Mouse (Mus musculus) liver, adult 2 months (tissue): ENCODE measurements around the gene Pax8. TPM values are rescaled to one million over a fixed set of nuclear protein-coding genes. Genes with fewer than 3 reads are reported as not detected.

Source experiments
- DNase-seq: peaks from one replicate; pipeline ENCODE4 v3.0.0-alpha.2; 2011; ENCODE audit warnings: low read depth, low spot score; ENCODE audit errors: extremely low read depth
- H3K27ac ChIP-seq: fragments of 200-500 bp; replicated peaks from 2 replicates; pipeline ENCODE4 v1.5.1; 2012; ENCODE audit warnings: low read depth, mild to moderate bottlenecking, control low read depth, inconsistent platforms, low read length; ENCODE audit not compliant: insufficient read depth
- H3K27me3 ChIP-seq: fragments of 200-500 bp; 2 replicates; pipeline ENCODE4 v1.6.1; 2012; ENCODE audit warnings: mild to moderate bottlenecking, moderate library complexity, low read length, inconsistent platforms; ENCODE audit not compliant: control insufficient read depth, insufficient read depth
- H3K36me3 ChIP-seq: fragments of 200-500 bp; 2 replicates; pipeline ENCODE4 v1.6.1; 2012; ENCODE audit warnings: low read length, inconsistent platforms; ENCODE audit not compliant: control insufficient read depth, insufficient read depth
- H3K4me1 ChIP-seq: fragments of 200-500 bp; 2 replicates; pipeline ENCODE4 v1.6.1; 2011; ENCODE audit warnings: low read length; ENCODE audit not compliant: control insufficient read depth, insufficient read depth
- H3K4me3 ChIP-seq: fragments of 200-500 bp; 2 replicates; pipeline ENCODE4 v1.5.1; 2011; ENCODE audit warnings: low read depth, mild to moderate bottlenecking, control low read depth, low read length, moderate library complexity; ENCODE audit not compliant: insufficient read depth
- H3K79me2 ChIP-seq: fragments of 200-500 bp; 2 replicates; pipeline ENCODE4 v1.6.1; 2012; ENCODE audit warnings: inconsistent platforms, mild to moderate bottlenecking, low read length, moderate library complexity; ENCODE audit not compliant: control insufficient read depth, insufficient read depth
- H3K9ac ChIP-seq: fragments of 200-500 bp; 2 replicates; pipeline ENCODE4 v1.6.1; 2012; ENCODE audit warnings: low read depth, mild to moderate bottlenecking, control low read depth, inconsistent platforms, low read length
- CTCF ChIP-seq: fragments of 200-500 bp; IDR thresholded peaks from 2 replicates; pipeline ENCODE4 v1.5.1; 2011; ENCODE audit warnings: low read depth, low read length, control low read depth
- POLR2A ChIP-seq: fragments of 200-500 bp; IDR thresholded peaks from 2 replicates; pipeline ENCODE4 v1.6.1; 2011; ENCODE audit warnings: low read length, control low read depth; ENCODE audit not compliant: insufficient read depth; ENCODE audit errors: extremely low read depth
- WGBS: fragments of 180-500 bp; shearing (Covaris S2); methylation state at CpG from one replicate; pipeline ENCODE4 v1.1.7; 2018; 5-methylcytosine and 5-hydroxymethylcytosine counted together
- polyA plus RNA-seq: library from polyadenylated mRNA; depleted of rRNA; stranded (reverse); fragments of >200 nt; gene quantifications from 2 replicates; pipeline ENCODE4 v1.2.3, GENCODE M21; 2012
- total RNA-seq: library from RNA; depleted of rRNA; stranded (reverse); fragments of >200 nt; gene quantifications from 2 replicates; pipeline ENCODE4 v1.2.3, GENCODE M21; 2014

Pax8 gene
- total and polyA plus RNA-seq, 2 experiments = 0.09 TPM; not detected in 1

DNA sequence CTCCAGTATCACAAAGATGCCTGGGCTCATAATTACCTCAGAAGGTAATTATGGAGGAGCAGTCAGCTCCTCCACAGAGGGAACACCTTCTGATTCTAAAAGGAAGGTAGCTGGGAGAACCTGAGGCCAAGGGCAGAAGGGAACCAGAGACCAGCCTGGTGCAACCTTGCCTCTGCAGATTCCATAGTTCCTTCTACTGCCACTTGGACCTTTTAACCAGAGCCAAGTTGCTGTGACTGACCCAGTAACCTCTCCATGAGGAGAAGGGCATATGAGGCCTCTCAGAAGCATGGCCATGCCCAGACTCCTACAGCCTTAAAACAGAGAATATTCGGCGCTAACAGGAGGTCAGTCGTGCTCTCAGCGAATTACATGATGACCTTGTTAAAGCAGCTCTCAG, 57.8 kb downstream of the Pax8 start:
- Histone ChIP-seq H3K4me3 (no peak overlapping the region), H3K79me2 (no peaks in the 10 kb centered on the region), H3K27ac (no peak overlapping the region), H3K36me3 (no peaks in the 10 kb centered on the region), H3K9ac (no peak overlapping the region), H3K4me1 (peaks cover 2% of the 10 kb centered on the region; the same call in 1 of the 2 replicates), H3K27me3 (no peaks in the 10 kb centered on the region)
- DNase-seq = no peak
- 90% methylated on average over 4 of the region's 4 CpGs for WGBS
- TF ChIP-seq POLR2A = no peak
- TF ChIP-seq CTCF = no peak

DNA sequence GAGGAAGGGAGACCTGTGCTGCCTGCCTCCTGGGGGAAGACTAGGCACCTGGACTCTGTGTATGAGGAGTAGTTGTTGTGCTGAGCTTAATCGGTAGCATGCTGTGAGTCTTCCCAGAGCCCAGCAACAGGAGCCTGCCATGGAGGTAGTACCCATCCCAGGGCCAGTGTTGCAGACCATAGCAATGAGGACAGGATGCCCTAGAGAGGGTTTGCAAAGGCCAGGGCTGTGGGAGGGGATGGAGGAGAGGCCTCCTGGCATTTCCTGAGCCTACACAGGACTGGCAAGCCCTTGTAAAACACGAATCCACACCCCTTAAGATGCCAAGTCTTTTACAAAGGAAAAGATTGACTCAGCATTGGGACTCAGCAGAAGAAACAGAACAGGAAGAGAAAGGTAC, 58.3 kb downstream of the Pax8 start:
- Histone ChIP-seq H3K36me3 (no peaks in the 10 kb centered on the region), H3K27ac (no peak overlapping the region), H3K4me1 (peaks cover 2% of the 10 kb centered on the region; the same call in 1 of the 2 replicates), H3K4me3 (no peak overlapping the region), H3K9ac (no peak overlapping the region), H3K79me2 (no peaks in the 10 kb centered on the region), H3K27me3 (no peaks in the 10 kb centered on the region)
- 29% methylated on average over 2 of the region's 2 CpGs for WGBS
- no peak for DNase-seq
- TF ChIP-seq POLR2A (no peak), CTCF (no peak)

DNA sequence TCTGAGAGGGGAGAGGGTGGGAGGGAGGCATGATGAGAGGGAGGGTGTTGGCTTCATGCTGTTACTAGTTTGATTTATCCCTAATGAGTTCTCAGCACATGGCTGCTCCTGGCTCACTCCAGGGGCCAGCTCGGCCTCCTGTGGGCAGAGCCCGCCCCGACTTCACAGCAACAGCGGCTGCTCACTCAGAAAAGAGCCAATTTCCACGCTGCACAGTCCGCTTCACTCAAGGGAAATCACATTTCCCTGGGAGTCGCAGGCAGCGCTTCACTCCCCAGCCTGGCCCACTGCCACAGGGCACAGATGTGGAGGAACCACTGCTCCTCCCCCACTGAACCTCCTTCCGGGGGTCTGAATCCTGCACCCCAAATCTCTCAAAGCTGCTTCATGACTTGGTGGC, 58.7 kb downstream of the Pax8 start:
- H3K9ac ChIP-seq = no peak overlapping the region
- no peaks in the 10 kb centered on the region for H3K27me3 ChIP-seq
- H3K4me3 ChIP-seq = no peak overlapping the region
- H3K36me3 ChIP-seq = no peaks in the 10 kb centered on the region
- H3K4me1 ChIP-seq = peaks cover 2% of the 10 kb centered on the region; the same call in 1 of the 2 replicates
- WGBS = 49% methylated on average over 9 of the region's 9 CpGs
- no peak for TF ChIP-seq POLR2A
- TF ChIP-seq CTCF = no peak
- no peak overlapping the region for H3K27ac ChIP-seq
- DNase-seq = no peak
- H3K79me2 ChIP-seq = no peaks in the 10 kb centered on the region

DNA sequence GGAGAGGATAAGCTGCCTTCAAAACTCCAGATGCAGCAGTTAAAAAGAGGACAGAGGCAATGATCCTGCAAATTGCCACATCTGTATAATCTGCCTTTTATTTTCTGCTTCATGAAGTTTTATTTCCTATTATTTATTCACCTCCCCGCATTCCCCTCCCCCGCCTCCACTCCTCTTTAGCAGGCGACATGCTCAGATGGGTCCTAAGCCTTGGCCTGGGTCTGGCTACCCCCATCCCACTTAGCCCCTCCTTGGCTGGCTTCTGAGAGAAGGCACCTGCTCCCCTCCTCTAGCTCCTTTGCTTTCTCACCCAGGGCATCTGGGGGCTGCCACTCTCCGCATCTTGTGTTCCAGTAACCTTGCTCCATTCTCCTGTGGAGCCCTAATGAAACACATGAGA, 61.7 kb downstream of the Pax8 start:
- Histone ChIP-seq H3K79me2 (no peaks in the 10 kb centered on the region), H3K36me3 (no peaks in the 10 kb centered on the region), H3K4me3 (no peak overlapping the region), H3K9ac (no peak overlapping the region), H3K4me1 (no peaks in the 10 kb centered on the region), H3K27ac (no peak overlapping the region), H3K27me3 (no peaks in the 10 kb centered on the region)
- 95% methylated on average over 4 of the region's 4 CpGs for WGBS
- no peak for DNase-seq
- no peak for TF ChIP-seq POLR2A
- TF ChIP-seq CTCF = no peak

DNA sequence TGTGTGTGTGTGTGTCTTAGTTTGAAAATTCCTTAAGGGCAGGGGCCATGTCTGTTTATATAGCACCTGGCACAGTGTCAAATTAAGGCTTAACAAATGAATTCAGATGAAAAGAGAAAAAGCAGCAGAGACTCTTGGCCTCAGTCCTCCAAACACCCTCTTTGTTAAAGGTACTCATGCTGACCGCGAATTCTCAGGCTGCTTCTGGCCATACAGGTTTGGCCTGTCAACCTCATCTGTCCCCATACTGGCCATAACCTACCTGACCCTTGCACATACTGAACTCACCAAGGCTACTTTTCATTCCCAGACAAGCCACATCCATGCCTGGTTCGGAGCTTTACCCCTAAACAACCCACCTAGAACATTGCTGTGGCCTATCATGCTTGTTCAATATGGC, 62.2 kb downstream of the Pax8 start:
- Histone ChIP-seq H3K4me3 (no peak overlapping the region), H3K4me1 (no peaks in the 10 kb centered on the region), H3K36me3 (no peaks in the 10 kb centered on the region), H3K27me3 (no peaks in the 10 kb centered on the region), H3K27ac (no peak overlapping the region), H3K79me2 (no peaks in the 10 kb centered on the region), H3K9ac (no peak overlapping the region)
- TF ChIP-seq POLR2A = no peak
- TF ChIP-seq CTCF = no peak
- 84% methylated on average over 3 of the region's 3 CpGs for WGBS
- DNase-seq = no peak

DNA sequence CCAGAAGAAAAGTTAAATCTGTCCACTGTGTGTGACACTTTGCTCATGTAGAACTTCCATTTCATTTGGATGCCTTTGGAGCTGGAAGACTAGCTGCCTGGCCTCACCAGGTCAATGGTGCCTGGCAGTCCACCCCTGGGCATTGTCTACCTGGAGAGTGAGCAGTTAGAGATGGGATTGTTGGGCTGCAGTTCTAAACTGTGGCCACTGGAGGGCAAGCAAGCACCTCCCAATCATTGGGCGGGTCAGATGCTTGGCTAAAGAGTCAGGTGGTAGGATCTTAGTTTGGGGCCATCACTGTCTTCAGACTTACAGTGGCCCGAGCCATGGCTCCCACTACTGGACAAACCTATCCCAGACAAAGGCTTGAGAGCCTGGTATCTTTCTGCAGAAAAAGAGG, 66.2 kb downstream of the Pax8 start:
- H3K9ac ChIP-seq = no peak overlapping the region
- no peaks in the 10 kb centered on the region for H3K36me3 ChIP-seq
- H3K27me3 ChIP-seq = no peaks in the 10 kb centered on the region
- TF ChIP-seq CTCF (peak; percentile 94), POLR2A (no peak)
- 4% methylated on average over 2 of the region's 2 CpGs for WGBS
- no peaks in the 10 kb centered on the region for H3K79me2 ChIP-seq
- no peak overlapping the region for H3K27ac ChIP-seq
- H3K4me1 ChIP-seq = no peaks in the 10 kb centered on the region
- H3K4me3 ChIP-seq = no peak overlapping the region
- peak; percentile 38 for DNase-seq
